Mouse (Mus musculus): ENCODE measurements around the gene Ip6k2. TPM values are rescaled to one million over a fixed set of nuclear protein-coding genes. Genes with fewer than 3 reads are reported as not detected.

Ip6k2 gene
- polyA plus RNA-seq, 1 experiment from 2014 or later = 170 TPM

- peak overlapping the region; percentile 71 for H3K4me3 ChIP-seq
- H3K9ac ChIP-seq = peak overlapping the region; percentile 86
- peaks cover 53% of the 10 kb centered on the region for H3K4me1 ChIP-seq
- peaks cover 72% of the 10 kb centered on the region for H3K27me3 ChIP-seq (replicated peaks)
- peak overlapping the region; percentile 15; the same call in 1 of the 2 replicates for H3K27ac ChIP-seq
- no peak for ATAC-seq (ENCODE audit: low FRiP score, low read depth)
- H3K9me3 ChIP-seq = no peaks in the 10 kb centered on the region
- 3% methylated on average over 39 of the region's 39 CpGs for WGBS
- peaks cover 22% of the 10 kb centered on the region for H3K36me3 ChIP-seq
- H3K4me2 ChIP-seq (replicated peaks) = peak overlapping the region; percentile 85
These were observed 43.2 kb downstream of the Ip6k2 start for GRCm38 (mm10) chr9:108826700-108827340.

GRCm38 (mm10) chr9:108827454-108827853 is 43.9 kb downstream of the Ip6k2 start:
- H3K9me3 ChIP-seq = no peaks in the 10 kb centered on the region
- peaks cover 22% of the 10 kb centered on the region for H3K36me3 ChIP-seq
- H3K4me2 ChIP-seq (replicated peaks) = peak overlapping the region; percentile 85
- peak overlapping the region; percentile 71 for H3K4me3 ChIP-seq
- peaks cover 59% of the 10 kb centered on the region for H3K4me1 ChIP-seq
- H3K27me3 ChIP-seq (replicated peaks) = peaks cover 73% of the 10 kb centered on the region
- H3K27ac ChIP-seq = no peak overlapping the region
- WGBS = 12% methylated on average over 34 of the region's 34 CpGs
- H3K9ac ChIP-seq = peak overlapping the region; percentile 86; the same call in 1 of the 2 replicates
- ATAC-seq (ENCODE audit: low FRiP score, low read depth) = no peak

DNA sequence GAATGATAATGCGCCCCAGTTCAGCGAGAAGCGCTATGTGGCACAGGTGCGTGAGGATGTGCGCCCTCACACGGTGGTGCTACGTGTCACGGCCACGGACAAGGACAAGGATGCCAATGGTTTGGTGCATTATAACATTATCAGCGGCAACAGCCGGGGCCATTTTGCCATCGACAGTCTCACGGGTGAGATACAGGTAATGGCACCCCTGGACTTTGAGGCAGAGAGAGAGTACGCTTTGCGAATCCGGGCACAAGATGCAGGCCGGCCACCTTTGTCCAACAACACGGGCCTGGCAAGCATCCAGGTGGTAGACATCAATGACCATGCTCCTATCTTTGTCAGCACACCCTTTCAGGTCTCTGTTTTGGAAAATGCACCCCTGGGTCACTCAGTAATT is 44.3 kb downstream of the Ip6k2 start:
- Histone ChIP-seq H3K27me3 (replicated peaks) (peaks cover 72% of the 10 kb centered on the region), H3K4me1 (peaks cover 64% of the 10 kb centered on the region), H3K4me3 (peak overlapping the region; percentile 71; the same call in 1 of the 2 replicates), H3K9ac (peak overlapping the region; percentile 86; the same call in 1 of the 2 replicates), H3K9me3 (no peaks in the 10 kb centered on the region), H3K27ac (no peak overlapping the region), H3K4me2 (replicated peaks) (peak overlapping the region; percentile 85), H3K36me3 (peaks cover 25% of the 10 kb centered on the region)
- ATAC-seq (ENCODE audit: low FRiP score, low read depth) = no peak
- 65% methylated on average over 18 of the region's 18 CpGs for WGBS

GRCm38 (mm10) chr9:108831637-108832036 is 48.0 kb downstream of the Ip6k2 start:
- H3K9me3 ChIP-seq = no peaks in the 10 kb centered on the region
- ATAC-seq (ENCODE audit: low FRiP score, low read depth) = no peak
- H3K27me3 ChIP-seq (replicated peaks) = peaks cover 52% of the 10 kb centered on the region
- peaks cover 50% of the 10 kb centered on the region for H3K4me1 ChIP-seq
- 9% methylated on average over 23 of the region's 23 CpGs for WGBS
- peak overlapping the region; percentile 36 for H3K4me3 ChIP-seq
- H3K4me2 ChIP-seq (replicated peaks) = peak overlapping the region; percentile 78
- no peak overlapping the region for H3K27ac ChIP-seq
- H3K9ac ChIP-seq = 0 out of 2 replicates have a peak overlapping the region, but pooled peaks have one; percentile 41
- H3K36me3 ChIP-seq = peaks cover 62% of the 10 kb centered on the region

DNA sequence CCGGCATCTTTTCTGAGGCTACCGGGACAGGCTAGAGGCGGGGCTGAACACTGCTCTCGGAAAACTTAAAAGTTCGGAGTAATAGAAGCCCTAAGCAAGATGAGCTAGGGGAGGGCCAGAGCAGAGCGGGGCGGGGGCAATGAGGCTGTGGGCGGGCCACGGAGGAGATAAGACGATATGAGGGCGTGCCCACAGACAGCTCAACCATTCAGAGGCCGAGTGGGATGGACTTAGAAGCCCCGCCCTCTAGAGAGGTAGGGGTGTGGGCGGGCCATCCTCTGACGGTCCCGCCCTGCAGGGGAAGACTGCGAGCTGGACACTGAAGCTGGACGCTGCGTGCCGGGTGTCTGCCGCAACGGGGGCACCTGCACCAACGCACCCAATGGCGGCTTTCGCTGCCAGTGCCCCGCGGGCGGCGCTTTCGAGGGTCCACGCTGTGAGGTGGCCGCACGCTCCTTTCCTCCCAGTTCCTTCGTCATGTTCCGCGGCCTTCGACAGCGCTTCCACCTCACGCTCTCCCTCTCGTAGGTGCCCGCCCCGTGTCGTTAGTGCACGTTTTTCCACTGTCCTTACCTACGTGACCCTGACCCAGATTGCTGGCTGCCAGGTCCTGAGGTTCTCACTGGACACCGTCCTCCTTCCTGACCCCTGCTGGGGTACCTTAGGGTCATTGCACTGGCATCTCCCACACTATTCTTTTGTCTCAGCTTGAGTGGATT is 49.0 kb downstream of the Ip6k2 start:
- 6% methylated on average over 46 of the region's 46 CpGs for WGBS
- Histone ChIP-seq H3K9ac (peak overlapping the region; percentile 41; the same call in 1 of the 2 replicates), H3K9me3 (no peaks in the 10 kb centered on the region), H3K36me3 (peaks cover 69% of the 10 kb centered on the region), H3K4me2 (replicated peaks) (peak overlapping the region; percentile 78), H3K27ac (no peak overlapping the region), H3K27me3 (replicated peaks) (peaks cover 45% of the 10 kb centered on the region), H3K4me1 (peaks cover 41% of the 10 kb centered on the region), H3K4me3 (peak overlapping the region; percentile 36)
- peak; percentile 96 for ATAC-seq (ENCODE audit: low FRiP score, low read depth)

DNA sequence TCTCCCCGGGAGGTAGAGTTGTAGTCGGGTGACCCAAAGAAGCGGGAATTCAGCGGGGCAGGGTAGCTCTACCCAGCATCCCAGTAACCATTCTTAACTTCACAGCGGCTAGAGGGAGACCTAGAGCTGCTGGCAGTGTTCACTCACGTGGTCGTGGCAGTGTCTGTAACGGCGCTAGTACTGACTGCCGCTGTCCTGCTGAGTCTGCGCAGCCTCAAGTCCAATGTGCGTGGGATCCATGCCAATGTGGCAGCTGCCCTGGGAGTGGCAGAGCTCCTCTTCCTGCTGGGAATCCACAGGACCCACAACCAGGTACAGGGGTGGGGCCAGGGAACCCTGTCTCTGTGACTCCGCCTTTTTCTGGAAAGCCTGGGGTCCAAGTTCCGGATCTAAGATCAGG is 59.4 kb downstream of the Ip6k2 start:
- Histone ChIP-seq H3K4me1 (no peaks in the 10 kb centered on the region), H3K9me3 (no peaks in the 10 kb centered on the region), H3K4me3 (no peak overlapping the region), H3K36me3 (peaks cover 95% of the 10 kb centered on the region), H3K27me3 (replicated peaks) (no peaks in the 10 kb centered on the region), H3K27ac (no peak overlapping the region), H3K9ac (no peak overlapping the region), H3K4me2 (replicated peaks) (peak overlapping the region; percentile 30)
- WGBS = 19% methylated on average over 14 of the region's 14 CpGs
- ATAC-seq (ENCODE audit: low FRiP score, low read depth) = 0 out of 2 replicates have a peak, but pooled peaks have one; percentile 15

DNA sequence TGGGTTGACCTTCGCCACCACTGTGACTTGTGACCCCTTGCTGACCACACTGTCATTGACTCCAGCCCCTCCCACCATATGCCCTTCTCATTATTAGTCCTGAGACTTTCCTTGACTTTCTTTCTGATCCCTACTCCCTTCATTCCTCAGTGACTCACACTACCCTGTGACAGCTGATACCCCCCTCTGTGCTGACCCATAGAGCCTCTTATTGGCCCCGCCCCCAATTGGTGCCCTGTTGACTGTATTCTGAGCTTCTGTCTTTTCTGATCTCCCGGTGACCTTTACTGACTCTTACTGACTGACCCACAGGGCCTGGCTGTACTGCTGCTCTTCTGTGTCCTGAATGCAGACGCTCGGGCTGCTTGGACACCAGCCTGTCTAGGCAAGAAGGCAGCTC is 61.8 kb downstream of the Ip6k2 start:
- no peaks in the 10 kb centered on the region for H3K27me3 ChIP-seq (replicated peaks)
- no peak overlapping the region for H3K9ac ChIP-seq
- no peak overlapping the region for H3K4me2 ChIP-seq (replicated peaks)
- H3K4me3 ChIP-seq = no peak overlapping the region
- no peaks in the 10 kb centered on the region for H3K4me1 ChIP-seq
- peaks cover 92% of the 10 kb centered on the region for H3K36me3 ChIP-seq
- H3K9me3 ChIP-seq = no peaks in the 10 kb centered on the region
- WGBS = 67% methylated on average over 5 of the region's 5 CpGs
- ATAC-seq (ENCODE audit: low FRiP score, low read depth) = no peak
- H3K27ac ChIP-seq = no peak overlapping the region

- H3K36me3 ChIP-seq = peaks cover 79% of the 10 kb centered on the region
- H3K4me3 ChIP-seq = no peak overlapping the region
- no peaks in the 10 kb centered on the region for H3K27me3 ChIP-seq (replicated peaks)
- no peaks in the 10 kb centered on the region for H3K9me3 ChIP-seq
- no peak overlapping the region for H3K9ac ChIP-seq
- H3K4me2 ChIP-seq (replicated peaks) = no peak overlapping the region
- 79% methylated on average over 4 of the region's 4 CpGs for WGBS
- H3K4me1 ChIP-seq = no peaks in the 10 kb centered on the region
- ATAC-seq (ENCODE audit: low FRiP score, low read depth) = no peak
- H3K27ac ChIP-seq = no peak overlapping the region
These were observed 63.8 kb downstream of the Ip6k2 start for GRCm38 (mm10) chr9:108847374-108847773.

GRCm38 (mm10) chr9:108848419-108848818 is 64.8 kb downstream of the Ip6k2 start:
- 84% methylated on average over 17 of the region's 17 CpGs for WGBS

DNA sequence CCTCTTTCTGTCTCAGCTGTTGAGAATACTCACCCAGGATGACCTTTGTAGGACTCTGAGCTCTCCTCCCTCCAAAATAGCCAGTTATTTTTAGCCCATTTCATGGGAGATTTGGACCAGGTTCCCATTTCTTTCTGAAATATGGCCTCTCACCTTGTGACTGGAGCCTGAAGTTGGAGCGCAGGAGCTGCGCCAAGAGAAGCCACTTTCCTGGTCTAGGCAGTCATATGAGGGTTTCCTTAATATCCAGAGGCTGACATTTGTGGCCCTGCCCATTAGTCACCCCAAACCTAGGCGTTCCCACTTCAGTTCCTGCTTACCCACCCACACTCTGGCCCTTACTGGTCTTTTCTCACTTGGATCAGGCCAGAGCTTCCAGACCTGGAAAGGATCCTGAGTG is 69.4 kb downstream of the Ip6k2 start, which contains the start of gene Slc26a6:
Gene Slc26a6, plus strand, starts transcription at position 308 of the 400 bp plus-strand sequence.
- H3K27me3 ChIP-seq (replicated peaks) = no peaks in the 10 kb centered on the region
- peak within 1 kb of the TSS; percentile 75 for H3K4me3 ChIP-seq
- H3K4me1 ChIP-seq = peaks cover 15% of the 10 kb centered on the region
- peak within 1 kb of the TSS; percentile 66 for H3K27ac ChIP-seq
- peak within 1 kb of the TSS; percentile 65 for H3K9ac ChIP-seq
- no peaks in the 10 kb centered on the region for H3K9me3 ChIP-seq
- peaks cover 41% of the 10 kb centered on the region for H3K36me3 ChIP-seq
- no peak for ATAC-seq (ENCODE audit: low FRiP score, low read depth)
- 92% methylated on average over 3 of the region's 3 CpGs for WGBS
- peak within 1 kb of the TSS; percentile 90 for H3K4me2 ChIP-seq (replicated peaks)

More at GRCm38 (mm10) chr9:108848419-108848818, 64.8 kb downstream of the Ip6k2 start:
- Histone ChIP-seq H3K36me3 (peaks cover 70% of the 10 kb centered on the region), H3K4me2 (replicated peaks) (no peak overlapping the region), H3K4me1 (peaks cover 4% of the 10 kb centered on the region; the same call in 1 of the 2 replicates), H3K4me3 (no peak overlapping the region), H3K27ac (no peak overlapping the region), H3K27me3 (replicated peaks) (no peaks in the 10 kb centered on the region), H3K9me3 (no peaks in the 10 kb centered on the region), H3K9ac (0 out of 2 replicates have a peak overlapping the region, but pooled peaks have one; percentile 13)
- no peak for ATAC-seq (ENCODE audit: low FRiP score, low read depth)

DNA sequence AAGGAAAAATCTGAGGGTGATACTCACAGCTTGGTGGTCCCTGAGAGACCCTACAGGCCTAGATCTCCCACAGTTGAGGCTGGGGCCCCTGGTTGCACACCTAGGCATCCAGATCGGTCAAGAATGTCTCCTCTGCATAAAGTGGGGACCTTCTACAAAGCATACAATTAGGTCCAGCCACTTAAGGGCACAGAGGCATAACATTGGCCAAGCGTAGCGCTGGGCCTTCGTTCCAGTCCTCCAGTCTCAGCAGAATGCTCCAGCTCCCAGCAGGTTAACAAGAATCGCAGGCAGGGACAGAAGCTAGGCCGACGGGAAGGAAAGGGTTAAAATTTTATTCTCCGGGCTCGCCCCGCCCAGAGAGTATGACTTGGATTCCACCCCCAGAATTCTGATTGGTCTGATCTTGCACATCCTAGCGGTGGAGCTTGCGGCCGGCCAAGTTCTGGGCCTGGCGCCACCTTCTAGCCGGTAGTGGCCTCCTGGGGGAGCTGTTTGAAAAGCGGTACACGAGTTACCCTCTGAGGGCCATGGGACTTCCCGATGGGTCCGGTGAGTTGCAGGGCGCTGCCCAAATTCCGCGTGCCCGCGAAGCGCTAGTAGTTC is 70.1 kb downstream of the Ip6k2 start:
- H3K36me3 ChIP-seq = peaks cover 40% of the 10 kb centered on the region
- no peaks in the 10 kb centered on the region for H3K9me3 ChIP-seq
- H3K4me2 ChIP-seq (replicated peaks) = peak overlapping the region; percentile 90
- peak overlapping the region; percentile 65 for H3K9ac ChIP-seq
- WGBS = 3% methylated on average over 25 of the region's 25 CpGs
- peaks cover 15% of the 10 kb centered on the region for H3K4me1 ChIP-seq
- peak overlapping the region; percentile 75 for H3K4me3 ChIP-seq
- peak; percentile 94 for ATAC-seq (ENCODE audit: low FRiP score, low read depth)
- peak overlapping the region; percentile 66 for H3K27ac ChIP-seq
- H3K27me3 ChIP-seq (replicated peaks) = no peaks in the 10 kb centered on the region

GRCm38 (mm10) chr9:108854241-108854696 is 70.7 kb downstream of the Ip6k2 start:
- H3K27ac ChIP-seq = peak overlapping the region; percentile 66
- under 1% methylated on average over 28 of the region's 28 CpGs for WGBS
- peak overlapping the region; percentile 90 for H3K4me2 ChIP-seq (replicated peaks)
- peak; percentile 83 for ATAC-seq (ENCODE audit: low FRiP score, low read depth)
- H3K4me3 ChIP-seq = peak overlapping the region; percentile 75
- H3K27me3 ChIP-seq (replicated peaks) = no peaks in the 10 kb centered on the region
- H3K9me3 ChIP-seq = no peaks in the 10 kb centered on the region
- H3K4me1 ChIP-seq = peaks cover 15% of the 10 kb centered on the region
- H3K36me3 ChIP-seq = peaks cover 35% of the 10 kb centered on the region
- H3K9ac ChIP-seq = peak overlapping the region; percentile 65
